Mouse (Mus musculus) heart, adult 2 months (tissue): ENCODE measurements around the gene Ufc1.

Source experiments
- CTCF ChIP-seq: fragments of 200-600 bp; IDR thresholded peaks from 2 replicates; pipeline ENCODE4 v1.8.1; 2022; ENCODE audit warnings: antibody characterized with exemption, mild to moderate bottlenecking, moderate library complexity
- EP300 ChIP-seq: fragments of 200-500 bp; IDR thresholded peaks from 2 replicates; pipeline ENCODE4 v1.6.1; 2011; ENCODE audit warnings: low read depth, low read length, control low read depth; ENCODE audit not compliant: insufficient read depth
- POLR2A ChIP-seq: fragments of 200-500 bp; IDR thresholded peaks from 2 replicates; pipeline ENCODE4 v1.6.1; 2011; ENCODE audit warnings: mild to moderate bottlenecking, low read depth, low read length, control low read depth; ENCODE audit not compliant: insufficient read depth

DNA sequence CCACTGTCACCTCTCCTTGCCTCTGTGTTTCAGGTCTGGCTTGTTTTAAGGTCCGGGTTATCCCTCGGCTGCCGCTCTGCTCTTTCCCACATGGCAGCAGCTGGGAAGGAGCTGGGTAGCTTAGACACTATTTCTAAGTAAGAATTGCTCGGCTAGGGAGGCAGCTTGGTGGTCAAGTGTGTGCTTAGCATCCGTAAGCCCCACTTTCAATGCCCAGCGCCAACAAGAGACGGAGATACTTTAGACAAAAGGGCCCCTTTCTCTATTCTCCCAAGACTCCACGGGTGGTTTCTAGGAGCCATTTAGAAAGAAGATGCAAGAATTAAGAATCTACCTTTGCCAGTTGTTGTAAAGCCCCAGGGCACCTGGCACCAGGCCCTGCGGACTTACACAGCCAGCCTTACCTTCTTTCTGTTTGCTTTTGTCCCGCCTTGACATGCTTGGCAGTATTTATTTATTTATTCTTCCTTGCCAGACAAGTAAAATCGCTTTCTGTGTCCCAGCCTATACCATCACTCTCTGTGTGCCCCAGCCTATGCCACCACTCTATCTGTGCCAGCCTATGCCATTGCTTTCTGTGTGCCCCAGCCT lies 19.6 kb downstream of the Ufc1 start:
- TF ChIP-seq POLR2A = no peak
- no peak for TF ChIP-seq CTCF
- TF ChIP-seq EP300 = no peak
